ENCODE assay signal across 14 mouse cellular contexts in genomic region chr13:20985510-20985909, GRCm38 (mm10).
"Had no signal": no experiment of that assay in that cellular context is flagged by ENCODE, and none has a peak within 500 bp of the region (broad histone marks: within the 10 kb centered on the region; RNA-seq: fewer than 3 reads in every experiment).

No protein-coding gene starts in this region.

- DNase-seq: gastrocnemius, postnatal 14 days; gastrocnemius, postnatal 36 days; heart, adult 11 months; heart, adult 2 months; heart, postnatal 14 days; heart, postnatal 36 days; kidney, adult 11 months; kidney, adult 2 months; kidney, postnatal 10 days; kidney, postnatal 25 days; kidney, postnatal 4 days; layer of hippocampus, adult 9-11 months; layer of hippocampus, postnatal 36 days; left cerebral cortex, postnatal 4 days had no signal
